Mouse (Mus musculus): ENCODE data around the gene Fzd5.

Fzd5 gene

GRCm38 (mm10) chr1:64737502-64738179, at the start of gene Fzd5:
Gene Fzd5 (minus strand): TSS chr1:64737751.
- DNase-seq (ENCODE audit: low spot score in 2 of 2), result peak; percentile 84 to 92

- no peak for DNase-seq (ENCODE audit: low spot score in 2 of 2)
Observed at GRCm38 (mm10) chr1:64779863-64780262, 42.3 kb upstream of the Fzd5 start.

GRCm38 (mm10) chr1:64779415-64779814, 41.9 kb upstream of the Fzd5 start:
- no peak for DNase-seq (ENCODE audit: low spot score in 2 of 2)

- DNase-seq (ENCODE audit: low spot score in 2 of 2), result no peak
Observed at GRCm38 (mm10) chr1:64773305-64773704, 35.8 kb upstream of the Fzd5 start.

- no peak for DNase-seq (ENCODE audit: low spot score in 2 of 2)
Observed at GRCm38 (mm10) chr1:64770169-64770568, 32.6 kb upstream of the Fzd5 start.

GRCm38 (mm10) chr1:64761646-64762045, 24.1 kb upstream of the Fzd5 start:
- no peak for DNase-seq (ENCODE audit: low spot score in 2 of 2)

GRCm38 (mm10) chr1:64757766-64758165, 20.2 kb upstream of the Fzd5 start:
- DNase-seq (ENCODE audit: low spot score in 2 of 2), result no peak

GRCm38 (mm10) chr1:64757254-64757653, 19.7 kb upstream of the Fzd5 start:
- peak; percentile 36 to 66 for DNase-seq (ENCODE audit: low spot score in 2 of 2)

GRCm38 (mm10) chr1:64756640-64757030, 19.1 kb upstream of the Fzd5 start:
- DNase-seq (ENCODE audit: low spot score in 2 of 2), result no peak

- DNase-seq (ENCODE audit: low spot score in 2 of 2), result peak in 1 of 2 experiments; percentile 34
Observed at GRCm38 (mm10) chr1:64755971-64756639, 18.6 kb upstream of the Fzd5 start.

GRCm38 (mm10) chr1:64754658-64755057, 17.1 kb upstream of the Fzd5 start:
- no peak for DNase-seq (ENCODE audit: low spot score in 2 of 2)

- no peak for DNase-seq (ENCODE audit: low spot score in 2 of 2)
Observed at GRCm38 (mm10) chr1:64753668-64754067, 16.1 kb upstream of the Fzd5 start.

- peak in 1 of 2 experiments; percentile 22 for DNase-seq (ENCODE audit: low spot score in 2 of 2)
Observed at GRCm38 (mm10) chr1:64753109-64753508, 15.6 kb upstream of the Fzd5 start.

GRCm38 (mm10) chr1:64744616-64745015, 7.1 kb upstream of the Fzd5 start:
- DNase-seq (ENCODE audit: low spot score in 2 of 2), result no peak

- no peak for DNase-seq (ENCODE audit: low spot score in 2 of 2)
Observed at GRCm38 (mm10) chr1:64742741-64743408, 5.3 kb upstream of the Fzd5 start.

GRCm38 (mm10) chr1:64738661-64739082, 1.1 kb upstream of the Fzd5 start:
- DNase-seq (ENCODE audit: low spot score in 2 of 2), result peak; percentile 32 to 44

GRCm38 (mm10) chr1:64738180-64738555, 617 bp upstream of the Fzd5 start:
- no peak for DNase-seq (ENCODE audit: low spot score in 2 of 2)

GRCm38 (mm10) chr1:64736681-64737501, 660 bp downstream of the Fzd5 start:
- no peak for DNase-seq (ENCODE audit: low spot score in 2 of 2)

- peak; percentile 41 to 44 for DNase-seq (ENCODE audit: low spot score in 2 of 2)
Observed at GRCm38 (mm10) chr1:64735781-64736680, 1.5 kb downstream of the Fzd5 start.

GRCm38 (mm10) chr1:64734771-64735750, 2.5 kb downstream of the Fzd5 start:
- DNase-seq (ENCODE audit: low spot score in 2 of 2), result no peak
